Mouse (Mus musculus) CH12.LX (cell line): Measurements from ENCODE around the gene Psmd9.
"Not testable (repeated sequence)": the region's sequence is repeated elsewhere in the genome, so short reads cannot be mapped to it uniquely, and the experiment has no call there.

Source experiments
- CHD2 ChIP-seq: IDR thresholded peaks from 2 replicates; pipeline ENCODE4 v1.6.1; 2011; ENCODE audit warnings: low read length, improper control_type of control experiment
- CTCF ChIP-seq, 2 experiments: IDR thresholded peaks in 1 of 2; conservative IDR thresholded peaks in 1 of 2; 2 replicates each; pipeline ENCODE4 v1.5.1; 2011 to 2012; ENCODE audit warnings: low read depth in 2 of 2, low read length in 2 of 2, improper control_type of control experiment in 1 of 2, inconsistent platforms in 1 of 2, mild to moderate bottlenecking in 1 of 2, moderate library complexity in 1 of 2
- E2F4 ChIP-seq: IDR thresholded peaks from 2 replicates; pipeline ENCODE4 v1.6.1; 2011; ENCODE audit warnings: low read depth, low read length, improper control_type of control experiment; ENCODE audit not compliant: insufficient replicate concordance
- EP300 ChIP-seq: IDR thresholded peaks from 2 replicates; pipeline ENCODE4 v1.6.1; 2011; ENCODE audit warnings: low read length, improper control_type of control experiment
- HCFC1 ChIP-seq: IDR thresholded peaks from 2 replicates; pipeline ENCODE4 v1.6.1; 2012; ENCODE audit warnings: low read depth, mild to moderate bottlenecking, inconsistent platforms, low read length, improper control_type of control experiment
- IRF4 ChIP-seq: IDR thresholded peaks from 2 replicates; pipeline ENCODE4 v1.6.1; 2014; ENCODE audit warnings: low read depth, mild to moderate bottlenecking, inconsistent platforms, low read length, improper control_type of control experiment
- KAT2A ChIP-seq: IDR thresholded peaks from 2 replicates; pipeline ENCODE4 v1.6.1; 2012; ENCODE audit warnings: low read length, improper control_type of control experiment, inconsistent platforms; ENCODE audit not compliant: insufficient replicate concordance
- MAX ChIP-seq: IDR thresholded peaks from 2 replicates; pipeline ENCODE4 v1.6.1; 2011; ENCODE audit warnings: low read length, improper control_type of control experiment
- NELFE ChIP-seq: IDR thresholded peaks from 2 replicates; pipeline ENCODE4 v1.6.1; 2011; ENCODE audit warnings: low read depth, low read length, improper control_type of control experiment
- POLR2A ChIP-seq: IDR thresholded peaks from 2 replicates; pipeline ENCODE4 v1.6.1; 2011; ENCODE audit warnings: low read depth, mild to moderate bottlenecking, improper control_type of control experiment, low read length
- RCOR1 ChIP-seq: conservative IDR thresholded peaks from 2 replicates; pipeline ENCODE4 v1.6.1; 2012; ENCODE audit warnings: low read depth, mild to moderate bottlenecking, inconsistent platforms, low read length, improper control_type of control experiment
- TCF12 ChIP-seq: IDR thresholded peaks from 2 replicates; pipeline ENCODE4 v1.6.1; 2014; ENCODE audit warnings: low read depth, mild to moderate bottlenecking, inconsistent platforms, low read length, improper control_type of control experiment
- ZC3H11A ChIP-seq: IDR thresholded peaks from 2 replicates; pipeline ENCODE4 v1.6.1; 2012; ENCODE audit warnings: low read depth, mild to moderate bottlenecking, inconsistent platforms, low read length, improper control_type of control experiment

GRCm38 (mm10) chr5:123203591-123203990 lies 34.4 kb downstream of the Psmd9 start:
- TF ChIP-seq HCFC1; EP300; TCF12; CTCF (conservative IDR thresholded peaks at IDR 0.05 in 1 of 2, IDR thresholded peaks at IDR 0.05 in 1 of 2; ENCODE audit: low read depth in 2 of 2, low read length in 2 of 2); POLR2A; E2F4; MAX; IRF4; NELFE; RCOR1; ZC3H11A; CHD2; KAT2A: not testable (repeated sequence)
